Mouse (Mus musculus) forebrain, postnatal 0 days (tissue): Measurements from ENCODE around the gene 1700023F06Rik. TPM values are rescaled to one million over a fixed set of nuclear protein-coding genes. Genes with fewer than 3 reads are reported as not detected.

ENCODE experiments used
- ATAC-seq: fragments of 200-750 bp; cut with Nextera tagmentation; 2 replicates; pipeline ENCODE4 v1.8.0; 2017; ENCODE audit warnings: mild to moderate bottlenecking, moderate library complexity
- DNase-seq: peaks from one replicate; pipeline ENCODE4 v3.0.0-alpha.2; 2015
- H3K27ac ChIP-seq: fragments of 300-500 bp; sonication (generic); 2 replicates; pipeline ENCODE4 v1.5.1; 2014; ENCODE audit warnings: low read depth, mild to moderate bottlenecking, antibody characterized with exemption, low read length, moderate library complexity, mixed read lengths
- H3K27me3 ChIP-seq: fragments of 300-500 bp; sonication (generic); 2 replicates; pipeline ENCODE4 v1.6.1; 2014; ENCODE audit warnings: mild to moderate bottlenecking, low read length, mixed read lengths; ENCODE audit not compliant: insufficient read depth
- H3K36me3 ChIP-seq: fragments of 300-500 bp; sonication (generic); 2 replicates; pipeline ENCODE4 v1.6.1; 2014; ENCODE audit warnings: mild to moderate bottlenecking, moderate library complexity; ENCODE audit not compliant: insufficient read depth
- H3K4me1 ChIP-seq: fragments of 300-500 bp; sonication (generic); 2 replicates; pipeline ENCODE4 v1.6.1; 2014; ENCODE audit warnings: antibody characterized with exemption; ENCODE audit not compliant: insufficient read depth
- H3K4me2 ChIP-seq: fragments of 300-500 bp; sonication (generic); 2 replicates; pipeline ENCODE4 v1.6.1; 2014; ENCODE audit warnings: low read depth, mild to moderate bottlenecking, moderate library complexity
- H3K4me3 ChIP-seq: fragments of 300-500 bp; sonication (generic); 2 replicates; pipeline ENCODE4 v1.5.1; 2014; ENCODE audit warnings: low read depth, low read length, mixed read lengths
- H3K9ac ChIP-seq: fragments of 300-500 bp; sonication (generic); 2 replicates; pipeline ENCODE4 v1.6.1; 2014; ENCODE audit warnings: mild to moderate bottlenecking
- H3K9me3 ChIP-seq: fragments of 300-500 bp; sonication (generic); 2 replicates; pipeline ENCODE4 v1.6.1; 2016; ENCODE audit warnings: low read length
- CTCF ChIP-seq: sonication (generic); IDR thresholded peaks from 2 replicates; pipeline ENCODE4 v1.5.1; 2016; ENCODE audit warnings: antibody characterized with exemption, control low read depth, low read depth
- WGBS: fragments of 180-500 bp; shearing (Covaris S2); extraction: QIAGEN DNeasy Blood & Tissue Kit; methylation state at CpG from one replicate; pipeline ENCODE4 v1.1.7; 2014; 5-methylcytosine and 5-hydroxymethylcytosine counted together
- polyA plus RNA-seq: library from polyadenylated mRNA; unstranded; fragments of >200 nt; fragmentation: Nextera tagmentation; extraction: Ambion mirVana; gene quantifications from 2 replicates; pipeline ENCODE4 v1.2.1, GENCODE M21; 2015
- total RNA-seq: library from RNA; depleted of rRNA; stranded (reverse); fragments of >200 nt; gene quantifications from 2 replicates; pipeline ENCODE4 v1.2.3, GENCODE M21; 2014; rRNA removed

Gene 1700023F06Rik
- total RNA-seq (0.71 TPM in 1 of 2 replicates, not detected in the other), polyA plus RNA-seq (3.0 and 3.1 TPM in 2 replicates)

DNA sequence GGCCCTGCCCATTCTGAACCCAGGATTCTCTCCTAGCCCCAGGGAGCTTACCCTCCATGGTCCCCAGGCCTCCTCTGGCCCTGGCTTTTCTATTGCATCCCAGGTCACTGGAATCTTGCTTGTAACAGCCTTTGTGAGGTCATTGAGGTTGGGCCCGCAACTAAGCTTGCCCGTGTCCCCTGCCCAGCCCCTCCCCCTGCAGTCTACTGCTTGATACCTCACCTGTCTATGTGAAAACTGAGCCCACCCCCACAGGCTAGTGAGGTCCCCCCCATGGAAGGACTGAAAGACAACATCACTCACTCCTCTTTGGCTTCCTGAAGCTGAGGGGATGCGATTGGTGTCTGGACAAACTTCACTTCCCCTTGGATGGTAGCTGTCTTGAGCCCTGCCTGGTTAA, at the start of gene 1700023F06Rik:
Gene 1700023F06Rik (minus strand): TSS at position 101 of the 400 bp plus-strand sequence.
- WGBS = 81% methylated on average over 3 of the region's 3 CpGs
- ATAC-seq = no peak
- Histone ChIP-seq H3K27me3 (no peaks in the 10 kb centered on the region), H3K4me3 (no peak within 1 kb of the TSS), H3K9ac (no peak within 1 kb of the TSS), H3K9me3 (no peaks in the 10 kb centered on the region), H3K36me3 (no peaks in the 10 kb centered on the region), H3K27ac (no peak within 1 kb of the TSS), H3K4me2 (no peak within 1 kb of the TSS), H3K4me1 (no peaks in the 10 kb centered on the region)
- TF ChIP-seq CTCF = no peak
- no peak for DNase-seq

DNA sequence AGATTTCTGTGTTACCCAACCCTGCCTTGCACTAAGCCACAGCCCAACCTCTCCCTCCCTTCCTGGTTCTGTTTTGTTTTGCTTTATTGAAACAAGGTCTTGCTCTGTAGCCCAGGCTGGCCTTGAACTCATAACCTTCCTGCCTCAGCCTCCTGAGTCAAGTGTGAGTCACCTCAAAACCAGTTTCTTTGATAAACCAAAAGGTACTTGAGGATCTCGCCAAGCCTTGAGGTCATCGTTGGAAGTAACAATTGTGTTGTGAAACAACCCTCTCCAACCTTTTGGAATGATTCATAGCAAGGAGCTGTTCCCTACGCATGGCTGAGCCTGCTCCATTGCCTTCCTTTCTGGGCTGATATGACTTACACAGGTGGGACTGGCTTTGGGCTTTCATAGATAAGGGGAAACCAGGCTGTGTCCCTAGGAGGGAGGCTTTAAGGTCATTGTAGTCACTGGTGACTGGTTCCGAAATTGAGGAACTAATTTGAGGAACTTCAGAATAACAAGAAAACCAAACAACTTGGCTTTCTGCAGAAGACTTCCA, 49.7 kb upstream of the 1700023F06Rik start:
- H3K9ac ChIP-seq = no peak overlapping the region
- no peak overlapping the region for H3K4me3 ChIP-seq
- H3K9me3 ChIP-seq = no peaks in the 10 kb centered on the region
- WGBS = 93% methylated on average over 4 of the region's 4 CpGs
- TF ChIP-seq CTCF = no peak
- peaks cover 8% of the 10 kb centered on the region for H3K4me1 ChIP-seq
- DNase-seq = no peak
- H3K36me3 ChIP-seq = no peaks in the 10 kb centered on the region
- no peak for ATAC-seq
- H3K27ac ChIP-seq = no peak overlapping the region
- no peak overlapping the region for H3K4me2 ChIP-seq
- H3K27me3 ChIP-seq = no peaks in the 10 kb centered on the region

DNA sequence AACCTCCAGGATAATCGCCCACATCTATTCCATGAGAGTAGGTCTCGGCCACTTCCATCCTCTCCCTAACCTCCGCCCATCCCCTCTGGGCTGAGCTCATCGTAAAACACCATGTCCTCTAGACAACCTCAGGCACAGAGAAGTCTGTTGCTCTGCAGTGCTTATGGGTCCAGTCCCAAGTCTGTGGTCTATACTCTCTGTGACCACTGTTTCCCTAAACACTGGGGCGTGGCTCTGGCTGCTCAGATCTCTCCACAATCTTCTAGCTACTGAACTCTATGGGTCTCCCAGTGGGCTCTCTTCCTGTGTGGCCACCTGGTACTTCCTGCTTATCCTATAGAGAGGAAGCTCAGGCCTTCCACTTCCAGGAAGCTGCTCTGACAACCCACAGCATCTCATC, 45.2 kb upstream of the 1700023F06Rik start:
- no peak for TF ChIP-seq CTCF
- no peak overlapping the region for H3K4me2 ChIP-seq
- 90% methylated on average over 5 of the region's 5 CpGs for WGBS
- H3K4me1 ChIP-seq = 0 out of 2 replicates have a peak, but pooled peaks cover 3% of the 10 kb centered on the region
- no peak overlapping the region for H3K4me3 ChIP-seq
- ATAC-seq = no peak
- H3K9ac ChIP-seq = no peak overlapping the region
- H3K27ac ChIP-seq = no peak overlapping the region
- H3K9me3 ChIP-seq = no peaks in the 10 kb centered on the region
- no peak for DNase-seq
- no peaks in the 10 kb centered on the region for H3K36me3 ChIP-seq
- H3K27me3 ChIP-seq = no peaks in the 10 kb centered on the region

DNA sequence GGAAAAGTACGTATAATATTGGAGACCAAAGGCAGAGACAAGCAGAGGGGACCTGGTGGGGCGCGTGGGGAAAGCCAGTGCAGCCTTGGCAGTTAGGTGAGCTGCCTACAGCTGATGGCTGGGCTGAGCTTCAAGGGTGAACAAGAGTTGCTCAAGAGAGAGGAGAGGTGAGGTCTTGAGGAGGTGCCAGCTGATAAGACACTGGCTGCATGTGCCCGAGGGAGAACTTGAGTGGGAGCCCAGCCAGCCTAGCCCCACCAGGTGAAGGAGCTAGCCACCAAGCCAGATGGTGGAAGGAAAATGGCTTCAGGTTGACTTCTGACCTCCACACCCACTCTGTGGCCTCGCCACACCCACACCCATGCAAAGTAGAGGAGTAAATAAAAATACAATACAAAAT, 44.0 kb upstream of the 1700023F06Rik start:
- ATAC-seq (no peak), DNase-seq (no peak)
- TF ChIP-seq CTCF = no peak
- H3K36me3 ChIP-seq = no peaks in the 10 kb centered on the region
- H3K27ac ChIP-seq = no peak overlapping the region
- no peak overlapping the region for H3K4me3 ChIP-seq
- no peak overlapping the region for H3K9ac ChIP-seq
- peaks cover 3% of the 10 kb centered on the region; the same call in 1 of the 2 replicates for H3K4me1 ChIP-seq
- H3K4me2 ChIP-seq = no peak overlapping the region
- 86% methylated on average over 5 of the region's 5 CpGs for WGBS
- H3K9me3 ChIP-seq = no peaks in the 10 kb centered on the region
- no peaks in the 10 kb centered on the region for H3K27me3 ChIP-seq

DNA sequence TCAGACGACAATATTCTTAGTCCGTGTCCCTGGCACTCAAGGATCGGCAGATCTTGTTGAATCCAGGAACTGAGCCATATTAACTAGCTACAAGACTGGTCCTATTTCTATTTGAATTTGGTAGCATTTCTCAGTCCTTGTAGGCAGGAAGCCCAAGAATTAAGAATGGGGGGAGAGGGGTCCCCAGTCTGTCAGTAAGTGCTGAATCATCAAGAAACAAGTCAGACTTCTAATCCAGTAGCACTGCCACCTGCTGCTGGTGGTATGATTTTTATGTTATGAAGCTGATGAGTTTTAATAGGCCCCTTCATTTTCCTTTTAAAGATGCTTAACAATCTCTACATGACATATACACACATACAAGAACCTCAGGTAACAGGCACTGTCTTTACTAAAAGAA, 42.0 kb upstream of the 1700023F06Rik start:
- Histone ChIP-seq H3K9me3 (no peaks in the 10 kb centered on the region), H3K27me3 (no peaks in the 10 kb centered on the region), H3K4me3 (no peak overlapping the region), H3K27ac (no peak overlapping the region), H3K36me3 (no peaks in the 10 kb centered on the region), H3K9ac (no peak overlapping the region), H3K4me2 (no peak overlapping the region), H3K4me1 (no peaks in the 10 kb centered on the region; the same call in 1 of the 2 replicates)
- DNase-seq (no peak), ATAC-seq (no peak)
- 85% methylated on average over 3 of the region's 3 CpGs for WGBS
- no peak for TF ChIP-seq CTCF

DNA sequence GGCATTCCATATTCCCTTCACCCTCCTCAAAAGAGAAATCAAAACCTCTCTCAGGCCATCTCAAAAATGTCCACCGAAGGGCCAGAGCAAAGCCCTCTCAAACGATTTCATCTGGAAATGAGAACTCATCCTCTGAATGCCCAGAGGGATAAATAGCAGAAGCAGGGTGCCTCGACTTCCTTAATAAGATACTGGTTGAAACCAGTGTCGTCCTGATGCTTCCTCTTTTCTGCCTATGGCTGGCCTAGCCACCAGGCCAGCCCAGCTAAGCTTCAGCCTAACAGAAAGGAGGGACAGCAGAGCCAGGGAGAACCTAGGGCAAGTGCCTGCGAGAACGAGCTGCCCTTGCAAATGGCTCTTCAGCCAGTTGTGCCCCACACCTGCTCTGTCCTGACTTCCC, 41.2 kb upstream of the 1700023F06Rik start:
- ATAC-seq (no peak), DNase-seq (no peak)
- H3K36me3 ChIP-seq = no peaks in the 10 kb centered on the region
- H3K27ac ChIP-seq = no peak overlapping the region
- no peak overlapping the region for H3K9ac ChIP-seq
- no peaks in the 10 kb centered on the region for H3K9me3 ChIP-seq
- 71% methylated on average over 6 of the region's 6 CpGs for WGBS
- no peaks in the 10 kb centered on the region for H3K27me3 ChIP-seq
- TF ChIP-seq CTCF = no peak
- no peak overlapping the region for H3K4me3 ChIP-seq
- no peaks in the 10 kb centered on the region; the same call in 1 of the 2 replicates for H3K4me1 ChIP-seq
- no peak overlapping the region for H3K4me2 ChIP-seq

DNA sequence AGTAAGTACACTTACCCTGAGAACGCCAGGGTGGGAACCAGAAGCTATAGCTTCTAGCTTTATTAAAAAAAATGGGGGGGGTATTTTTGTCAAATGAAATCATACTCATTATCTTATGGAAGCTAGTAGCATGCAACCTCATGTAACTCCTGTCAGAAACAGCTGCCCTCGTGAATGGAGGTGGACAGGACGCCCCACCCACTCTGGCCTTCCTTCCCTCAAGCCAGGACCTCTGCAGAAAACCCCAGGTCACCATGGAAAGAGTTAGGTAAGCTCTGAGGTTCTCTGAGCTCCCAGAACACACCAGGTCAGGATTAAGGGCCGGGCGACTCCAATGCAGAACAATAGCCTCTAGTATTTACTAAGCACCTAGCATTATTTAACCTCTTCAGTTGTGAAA, 40.5 kb upstream of the 1700023F06Rik start:
- Histone ChIP-seq H3K27me3 (no peaks in the 10 kb centered on the region), H3K4me3 (no peak overlapping the region), H3K27ac (no peak overlapping the region), H3K9me3 (no peaks in the 10 kb centered on the region), H3K36me3 (no peaks in the 10 kb centered on the region), H3K9ac (no peak overlapping the region), H3K4me2 (no peak overlapping the region), H3K4me1 (no peaks in the 10 kb centered on the region; the same call in 1 of the 2 replicates)
- ATAC-seq (no peak), DNase-seq (no peak)
- 69% methylated on average over 5 of the region's 5 CpGs for WGBS
- no peak for TF ChIP-seq CTCF
